Mouse (Mus musculus): ENCODE measurements around the gene 3110040N11Rik.
"Not testable (repeated sequence)": the region's sequence is repeated elsewhere in the genome, so short reads cannot be mapped to it uniquely, and the experiment has no call there.

3110040N11Rik gene

DNA sequence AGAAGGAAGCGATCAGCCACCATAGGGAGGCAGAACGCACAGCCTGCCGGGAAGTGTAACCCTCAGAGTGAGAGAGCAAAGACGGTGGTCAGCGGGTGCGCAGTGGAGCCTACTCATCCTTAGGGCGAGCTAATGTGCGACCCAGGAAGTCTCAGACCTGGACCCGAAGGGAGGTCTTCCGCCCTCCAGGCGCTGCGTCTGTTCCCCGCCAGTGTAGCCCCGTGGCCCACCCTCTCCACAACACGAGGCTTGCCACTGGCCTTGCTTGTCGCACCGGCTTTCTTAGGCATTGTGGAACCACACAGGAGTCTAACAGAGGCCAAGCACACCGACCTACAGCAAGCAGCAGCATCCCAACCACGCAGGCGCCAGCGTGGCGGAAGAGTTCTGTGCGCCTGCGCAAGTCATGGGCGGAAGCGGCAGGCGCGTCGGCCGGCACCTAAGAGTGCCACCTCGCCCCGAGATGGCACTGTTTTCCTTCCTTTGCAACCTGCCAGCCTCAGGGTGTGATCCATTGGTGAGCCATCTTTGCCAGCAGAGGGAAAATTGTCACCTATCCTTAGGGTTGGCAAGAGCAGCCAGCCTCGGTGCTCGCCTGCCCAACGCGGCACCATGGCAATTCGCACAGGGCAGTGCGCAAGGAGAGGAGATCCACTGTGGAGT, at the start of gene 3110040N11Rik:
Gene 3110040N11Rik (minus strand): TSS at position 384 of the 663 bp plus-strand sequence.
- peak; percentile 90 for DNase-seq

- not testable (repeated sequence) for DNase-seq
Measured at GRCm38 (mm10) chr7:81837771-81838170, 48.5 kb upstream of the 3110040N11Rik start.

DNA sequence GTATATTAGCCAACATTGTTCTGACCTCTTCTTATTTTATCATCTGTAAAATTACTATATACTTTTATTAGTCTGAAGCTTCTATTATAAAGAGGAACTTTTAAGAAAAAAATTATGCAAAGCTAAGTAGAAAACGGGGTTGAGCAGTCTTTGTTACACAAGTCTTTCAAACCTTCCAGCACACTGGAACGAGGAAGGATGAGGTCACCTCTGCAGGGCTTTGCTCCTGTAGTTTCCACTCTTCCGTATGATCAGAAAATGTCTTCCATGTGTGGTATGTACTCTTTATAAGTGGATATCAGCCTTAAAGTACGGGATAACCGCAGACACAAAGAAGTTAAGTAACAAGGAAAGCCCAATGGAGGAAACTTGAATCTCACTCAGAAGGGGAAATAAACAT, 46.2 kb upstream of the 3110040N11Rik start:
- DNase-seq = no peak

DNA sequence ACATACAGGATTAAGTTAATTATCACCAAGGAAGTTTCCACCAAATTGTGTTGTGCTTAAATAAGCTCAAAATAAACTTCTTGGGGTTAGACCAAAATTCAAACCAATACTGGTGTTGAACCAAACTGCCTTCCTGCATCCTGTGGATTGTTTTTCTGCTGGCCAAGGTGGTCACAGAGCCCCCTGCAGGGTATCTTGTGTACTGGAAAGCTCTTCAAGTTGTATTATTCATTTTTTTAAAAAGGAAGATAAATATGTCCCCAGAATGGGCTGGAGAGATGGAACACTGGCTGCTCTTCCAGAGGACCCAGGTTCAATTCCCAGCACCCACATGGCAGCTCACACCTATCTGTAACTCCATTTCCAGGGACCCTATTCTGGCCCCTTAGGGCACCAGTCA, 45.6 kb upstream of the 3110040N11Rik start:
- DNase-seq = no peak

- peak; percentile 73 for DNase-seq
Measured at GRCm38 (mm10) chr7:81829379-81829894, 40.2 kb upstream of the 3110040N11Rik start, which contains the start of gene Btbd1. Btbd1 (minus strand) TSS chr7:81829431.

DNA sequence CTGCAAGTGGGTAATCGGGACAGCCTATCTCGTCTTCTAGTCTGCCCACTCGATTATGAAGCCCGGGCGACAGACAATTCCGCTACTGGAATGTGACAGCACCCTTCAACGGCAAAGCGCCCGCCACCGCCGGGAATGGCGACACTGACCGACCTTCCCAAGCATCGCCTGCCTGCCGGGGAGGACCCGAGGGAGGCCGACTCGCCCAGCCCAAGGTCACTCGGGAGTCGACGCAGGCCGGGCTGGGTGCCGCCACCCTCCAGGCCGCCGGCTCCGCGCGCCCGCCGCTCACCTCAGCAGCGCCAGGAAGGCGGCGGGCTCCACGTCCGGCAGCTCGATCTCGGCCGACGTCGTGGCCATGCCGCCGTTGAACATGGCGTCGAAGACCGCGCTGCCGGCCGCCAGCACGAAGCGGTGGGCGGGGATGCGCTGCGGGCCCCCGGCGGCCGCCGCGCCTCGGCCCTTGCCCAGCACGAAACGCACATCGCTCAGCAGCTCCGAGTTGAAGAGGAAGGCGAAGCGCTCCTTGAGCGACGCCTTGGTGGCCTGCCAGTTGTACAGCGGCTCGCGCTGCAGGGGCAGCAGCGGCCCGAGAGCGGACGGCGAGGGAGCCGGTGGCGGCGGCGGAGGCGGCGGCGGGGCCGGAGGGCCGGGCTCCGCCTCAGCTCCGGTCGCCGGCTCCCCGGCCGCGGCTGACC, 39.6 kb upstream of the 3110040N11Rik start:
- peak; percentile 48 for DNase-seq

GRCm38 (mm10) chr7:81827806-81828667, 38.8 kb upstream of the 3110040N11Rik start:
- no peak for DNase-seq

- no peak for DNase-seq
Measured at GRCm38 (mm10) chr7:81825381-81825780, 36.1 kb upstream of the 3110040N11Rik start.

GRCm38 (mm10) chr7:81824906-81825305, 35.6 kb upstream of the 3110040N11Rik start:
- DNase-seq = no peak

GRCm38 (mm10) chr7:81806067-81806466, 16.8 kb upstream of the 3110040N11Rik start:
- no peak for DNase-seq

GRCm38 (mm10) chr7:81788536-81788935, 742 bp downstream of the 3110040N11Rik start:
- peak; percentile 45 for DNase-seq

- DNase-seq = no peak
Measured at GRCm38 (mm10) chr7:81777667-81778218, 11.5 kb downstream of the 3110040N11Rik start.

- DNase-seq = no peak
Measured at GRCm38 (mm10) chr7:81775325-81775724, 14.0 kb downstream of the 3110040N11Rik start.

DNA sequence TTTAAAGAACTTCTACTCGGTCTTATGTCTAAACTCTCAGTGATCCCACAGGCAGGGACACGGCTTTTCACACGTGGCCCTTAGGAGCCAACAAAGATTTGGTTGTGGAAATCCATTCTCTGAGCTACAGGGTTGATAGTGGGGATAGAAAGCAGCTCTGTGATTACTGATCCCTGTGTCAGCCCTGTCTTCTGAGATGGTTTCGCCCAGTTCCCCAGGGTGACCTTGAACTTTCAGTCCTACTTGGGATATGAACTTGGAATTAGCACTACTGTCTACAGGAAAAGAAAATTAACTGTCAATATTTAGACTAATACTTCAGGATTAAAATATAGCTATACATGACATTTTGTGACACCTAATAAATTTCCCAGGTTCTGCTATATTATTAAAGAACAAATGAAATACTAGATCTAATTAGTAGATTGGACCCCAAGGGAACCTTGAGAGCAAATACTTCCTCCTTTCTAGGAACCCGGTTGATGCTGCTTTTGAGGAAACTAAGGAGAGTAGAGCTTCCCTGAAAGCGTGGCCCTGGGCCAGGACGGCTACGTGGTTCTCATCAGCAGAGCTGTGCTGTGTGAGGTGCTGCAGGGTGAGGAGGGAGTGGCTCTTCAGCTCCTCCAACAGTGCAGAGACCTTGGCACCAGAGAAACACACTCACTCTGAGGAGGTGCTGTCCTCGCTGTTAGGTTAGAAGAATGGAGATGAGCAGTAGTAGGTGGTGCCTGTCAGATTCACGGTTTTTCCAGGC, 16.3 kb downstream of the 3110040N11Rik start:
- DNase-seq = no peak

DNA sequence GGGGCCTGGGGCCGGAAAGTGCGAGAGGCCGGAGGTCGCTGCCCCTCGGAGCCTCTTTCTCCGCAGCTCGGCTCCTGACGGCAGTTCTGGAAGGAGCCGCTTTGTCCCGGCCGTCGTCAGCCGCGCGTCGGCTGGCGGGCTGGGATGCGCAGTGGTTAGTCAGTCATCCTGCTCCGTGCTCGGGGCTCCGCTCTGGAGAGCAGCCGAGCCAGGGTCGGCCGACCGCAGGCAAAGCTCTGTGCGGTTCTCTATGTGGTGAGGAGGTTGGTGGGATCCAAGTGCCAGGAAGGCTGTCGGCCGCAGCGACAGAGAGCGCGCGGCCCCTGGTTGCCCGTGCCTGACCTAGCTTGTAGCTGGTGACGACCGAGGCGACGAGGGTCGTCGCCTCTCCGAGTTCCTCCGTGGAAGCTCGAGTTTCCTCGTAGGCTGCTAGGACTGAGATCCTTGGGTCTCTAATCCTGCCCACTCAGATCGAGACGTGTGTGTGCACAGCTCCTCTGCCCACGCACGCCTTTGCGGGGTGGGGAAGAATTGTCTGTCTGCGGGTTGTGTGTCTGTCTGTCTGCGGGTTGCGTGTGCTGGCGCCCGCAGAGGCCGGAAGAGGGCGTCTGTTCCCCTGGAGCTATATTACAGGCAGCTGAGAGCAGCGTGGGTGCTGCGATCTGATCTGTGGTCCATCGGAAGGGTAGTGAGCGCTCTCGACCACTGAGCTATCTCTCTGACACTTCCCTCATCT, 26.0 kb downstream of the 3110040N11Rik start:
- peak; percentile 36 for DNase-seq

GRCm38 (mm10) chr7:81762180-81763109, 26.8 kb downstream of the 3110040N11Rik start, which contains the start of gene Ramac:
Ramac (plus strand) TSS chr7:81762925.
- peak; percentile 84 for DNase-seq

- no peak for DNase-seq
Measured at GRCm38 (mm10) chr7:81747956-81748355, 41.3 kb downstream of the 3110040N11Rik start.

DNA sequence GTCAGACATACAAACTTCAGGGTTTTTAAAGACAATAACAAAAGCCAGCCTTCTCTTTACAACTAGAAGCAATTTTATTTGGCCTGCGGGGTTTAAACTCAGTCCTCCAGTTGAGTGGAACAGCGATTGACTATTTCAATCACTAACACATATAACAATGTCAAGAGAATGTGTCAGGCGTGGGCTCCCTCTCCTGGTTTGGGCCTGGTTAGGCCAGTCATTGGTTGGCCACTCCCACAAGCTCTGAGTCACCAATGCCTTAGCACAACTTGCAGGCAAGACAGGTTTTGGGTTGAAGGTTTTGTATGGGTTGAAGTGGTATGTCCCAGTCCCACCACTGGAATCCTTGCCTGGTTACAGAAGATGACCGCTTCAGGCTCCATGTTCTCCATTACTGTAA, 45.1 kb downstream of the 3110040N11Rik start:
- DNase-seq = peak; percentile 14

DNA sequence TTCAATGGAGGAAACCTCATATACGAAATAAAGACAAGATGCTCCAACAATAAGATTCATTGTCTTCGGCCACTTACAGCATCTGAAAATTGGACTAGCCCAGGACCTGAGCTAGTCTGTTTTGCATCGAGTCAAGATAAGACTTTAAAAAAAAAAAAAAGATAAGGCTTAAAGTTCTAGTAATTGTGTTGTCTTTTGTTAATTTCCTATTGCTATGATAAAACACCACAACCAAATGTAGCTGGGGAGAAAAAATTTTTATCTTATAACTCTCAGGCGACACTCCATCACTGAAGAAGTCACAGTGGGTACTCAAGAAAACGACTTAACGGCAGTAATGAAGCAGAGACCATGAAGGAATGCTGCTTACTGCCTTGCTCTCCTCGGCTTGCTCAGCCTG, 49.3 kb downstream of the 3110040N11Rik start:
- no peak for DNase-seq

Data from cerebellum, adult 9-11 months (tissue).